Mouse (Mus musculus) MEL-GATA-1-ER (cell line): ENCODE data around the gene Prrg2.

Experiments
- DNase-seq: peaks from one replicate; pipeline ENCODE4 v3.0.0-alpha.2; 2012; ENCODE audit warnings: low read depth; ENCODE audit errors: extremely low read depth

The Prrg2 gene

DNA sequence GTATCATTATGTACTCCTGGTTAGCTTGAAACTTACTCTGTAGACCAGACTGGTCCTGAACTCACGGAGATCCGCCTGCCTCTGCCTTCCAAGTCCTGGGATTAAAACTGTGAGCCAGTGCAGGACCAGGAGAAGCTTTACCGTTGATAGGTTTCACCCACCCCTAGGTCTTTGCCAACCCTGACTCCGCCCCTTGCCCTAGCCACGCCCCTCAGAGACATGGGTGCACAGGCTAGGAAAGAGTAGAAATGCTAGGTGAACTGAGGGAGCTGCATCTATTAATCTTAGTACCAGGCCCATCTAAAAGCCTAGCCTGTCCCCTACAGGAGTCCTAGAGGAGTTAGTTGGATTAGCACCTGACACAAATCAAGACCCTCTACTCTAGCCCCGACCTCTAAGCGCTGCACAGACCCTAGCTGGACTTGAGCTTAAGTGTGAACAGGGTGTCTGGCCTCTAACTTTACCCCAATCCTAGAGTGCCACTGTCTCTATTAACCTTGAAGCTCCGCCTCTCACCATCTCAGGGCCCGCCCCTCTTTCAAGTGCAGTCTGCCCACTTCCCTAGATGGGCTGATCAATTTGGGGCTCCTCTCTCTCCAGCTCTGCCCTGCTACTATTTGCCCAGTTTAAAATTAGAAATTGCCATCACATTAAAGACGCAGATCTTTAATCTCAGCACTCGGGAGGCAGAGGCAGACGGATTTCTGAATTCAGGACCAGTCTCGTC lies 27.9 kb upstream of the Prrg2 start:
- peak; percentile 44 for DNase-seq

DNA sequence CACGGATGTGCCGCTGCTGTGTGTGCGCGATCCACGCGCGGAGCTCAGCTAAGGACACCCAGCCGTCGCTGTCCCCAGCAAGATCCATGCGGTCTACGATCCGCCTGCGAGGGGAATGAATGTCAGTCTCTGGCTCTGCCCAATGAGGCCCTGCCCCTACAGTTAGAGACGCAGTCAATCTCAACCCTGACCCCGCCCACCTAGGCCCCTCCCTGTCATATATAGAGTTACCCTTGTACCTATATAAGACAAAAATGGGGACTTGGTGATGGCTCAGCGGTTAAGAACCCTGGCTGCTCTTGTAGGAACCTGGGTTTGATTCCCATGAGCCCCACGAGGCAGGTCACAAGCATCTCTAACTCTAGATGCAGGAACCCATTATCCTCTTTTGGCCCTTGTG lies 26.1 kb upstream of the Prrg2 start:
- DNase-seq = no peak

DNA sequence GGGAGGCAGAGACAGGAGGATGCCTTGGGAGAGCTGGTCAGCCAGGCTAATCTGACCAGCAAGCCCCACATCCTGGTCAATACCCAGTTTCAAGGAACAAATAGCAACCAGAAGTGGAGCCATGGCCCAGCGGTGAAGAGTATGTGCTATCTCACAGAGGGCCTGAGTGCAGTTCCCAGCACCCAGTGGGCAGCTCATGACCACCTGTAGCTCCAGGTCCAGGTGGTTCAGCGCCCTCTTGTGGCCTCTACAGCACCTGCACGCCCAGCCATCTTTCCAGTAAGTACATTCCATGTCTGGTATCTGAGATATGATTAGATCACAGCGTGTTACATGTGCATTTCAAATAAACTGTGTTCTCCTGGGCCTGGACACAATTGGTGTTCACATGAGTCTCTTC lies 23.6 kb upstream of the Prrg2 start:
- DNase-seq = no peak

DNA sequence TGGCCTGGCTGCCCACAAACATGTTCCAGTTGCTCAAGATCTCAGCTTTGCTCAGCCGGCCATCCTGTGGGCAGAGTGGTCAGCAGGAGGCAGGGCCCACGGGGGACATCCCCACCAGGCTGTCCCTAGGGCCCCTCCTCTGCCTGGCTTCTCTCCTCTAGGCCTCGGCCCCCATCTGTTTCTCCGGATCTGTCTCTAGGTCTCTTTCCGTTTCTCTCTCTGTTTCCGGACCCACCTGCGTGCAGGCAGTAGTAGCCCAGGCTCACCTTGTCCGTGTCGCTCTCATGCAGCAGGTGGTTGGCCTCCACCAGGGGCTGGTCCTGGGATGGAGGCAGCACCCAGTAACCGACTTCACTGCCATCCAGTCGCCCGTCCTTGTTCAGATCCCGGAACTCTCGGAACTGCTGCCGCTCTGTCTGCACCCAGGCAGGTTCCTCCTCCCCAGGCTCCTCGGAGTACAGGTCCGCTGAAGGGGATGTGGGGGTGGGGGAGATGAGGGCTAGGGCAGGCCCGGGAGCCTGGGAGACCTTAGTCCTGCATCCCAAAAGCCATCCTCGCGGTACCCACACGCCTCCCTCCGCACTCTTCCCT lies 20.9 kb upstream of the Prrg2 start:
- no peak for DNase-seq

DNA sequence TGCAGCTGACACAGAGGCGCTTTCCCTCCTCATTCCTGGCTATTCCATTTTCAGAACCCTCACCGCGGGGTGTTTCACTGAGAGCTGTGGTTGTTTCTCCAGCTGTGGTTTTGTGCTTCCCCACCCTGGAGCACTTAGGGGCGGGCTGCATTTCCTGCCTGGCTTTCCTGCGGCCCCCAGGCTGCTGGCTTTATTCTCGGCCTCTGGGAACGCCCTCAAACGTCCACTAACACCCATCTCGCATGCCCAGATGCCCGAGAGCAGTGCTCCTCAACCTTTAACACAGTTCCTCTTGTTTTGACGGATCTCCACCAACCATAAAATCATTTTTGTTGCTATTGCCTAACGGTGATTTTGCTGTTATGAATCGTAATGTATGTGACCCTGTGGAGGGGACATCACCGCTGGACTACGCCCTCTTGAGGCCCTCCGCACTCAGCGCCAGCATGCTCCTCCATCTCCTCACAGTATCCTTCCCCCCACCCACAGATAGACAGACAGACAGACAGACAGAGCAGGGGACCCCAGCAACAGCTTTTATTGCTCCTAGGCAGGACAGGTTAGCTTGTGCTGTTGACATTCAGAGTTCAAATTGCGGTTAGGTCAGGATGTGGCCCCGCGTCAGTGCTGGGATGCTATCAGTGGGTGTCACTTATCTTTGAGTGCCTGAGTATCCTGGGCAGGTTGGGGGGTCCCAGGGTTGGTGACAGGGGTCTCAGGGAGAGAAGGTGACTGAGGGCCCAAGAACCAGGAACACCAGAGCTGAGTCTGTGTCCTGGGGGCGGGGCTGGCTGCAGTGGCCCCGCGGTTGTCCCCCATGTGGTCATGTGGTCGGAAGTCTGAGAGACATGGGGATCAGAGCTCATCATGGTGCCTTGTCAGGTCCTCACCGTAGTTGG lies 20.2 kb upstream of the Prrg2 start:
- no peak for DNase-seq

DNA sequence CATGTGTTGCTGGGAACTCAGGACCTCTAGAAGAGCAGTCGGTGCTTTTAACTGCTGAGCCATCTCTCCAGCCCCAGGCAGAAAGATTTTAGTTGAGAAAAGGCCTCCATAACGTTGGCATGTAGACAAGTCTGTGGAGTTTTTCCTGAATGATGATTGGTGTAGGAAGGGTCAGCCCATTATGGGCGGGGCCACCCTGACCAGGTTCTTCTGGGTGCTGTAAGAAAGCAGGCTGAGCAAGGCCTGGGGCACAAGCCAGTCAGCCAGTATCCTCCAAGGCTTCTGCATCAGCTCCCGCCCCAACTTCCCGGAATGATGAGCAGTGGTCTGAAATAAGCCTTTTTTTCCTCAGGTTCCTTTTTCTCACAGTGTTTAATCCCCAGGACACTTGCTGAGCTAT lies 18.5 kb upstream of the Prrg2 start:
- DNase-seq = no peak

DNA sequence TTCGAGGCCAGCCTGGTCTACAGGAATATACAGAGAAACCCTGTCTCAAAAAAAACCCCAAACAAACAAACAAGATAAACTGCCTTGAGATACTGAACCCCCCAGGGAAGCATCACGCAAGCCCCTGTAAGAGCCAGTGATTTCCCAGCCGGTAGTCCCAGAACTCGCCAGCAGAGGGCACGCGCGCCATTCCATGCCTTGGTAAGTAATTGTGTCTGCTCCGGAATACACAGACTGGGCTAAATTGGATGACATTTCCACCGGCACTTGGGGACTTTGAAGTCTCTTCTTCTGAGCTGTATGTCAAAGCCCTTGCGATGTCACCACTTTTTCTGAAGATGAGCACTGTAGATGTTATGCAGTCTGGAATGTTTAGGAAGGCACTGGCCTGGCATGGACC lies 17.4 kb upstream of the Prrg2 start:
- peak; percentile 48 for DNase-seq

DNA sequence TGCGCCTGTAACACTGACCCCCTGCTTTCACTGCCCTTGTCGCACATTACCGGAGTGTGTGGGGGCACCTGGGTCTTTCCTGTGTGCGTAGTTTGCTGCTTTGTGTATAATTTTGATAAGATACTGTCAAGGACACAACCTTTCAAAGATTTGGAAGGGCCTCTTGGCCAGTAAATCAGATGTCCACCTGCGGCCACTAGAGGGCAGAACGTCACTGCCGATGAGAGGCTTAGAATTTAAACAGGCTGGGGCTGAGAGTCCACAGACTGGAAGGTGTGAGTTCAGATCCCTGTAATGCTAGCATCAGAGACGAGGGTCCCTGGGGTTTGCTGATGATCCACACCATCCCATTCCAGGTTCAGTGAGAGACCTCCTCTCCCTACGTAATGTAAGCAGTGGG lies 16.0 kb upstream of the Prrg2 start:
- peak; percentile 41 for DNase-seq

DNA sequence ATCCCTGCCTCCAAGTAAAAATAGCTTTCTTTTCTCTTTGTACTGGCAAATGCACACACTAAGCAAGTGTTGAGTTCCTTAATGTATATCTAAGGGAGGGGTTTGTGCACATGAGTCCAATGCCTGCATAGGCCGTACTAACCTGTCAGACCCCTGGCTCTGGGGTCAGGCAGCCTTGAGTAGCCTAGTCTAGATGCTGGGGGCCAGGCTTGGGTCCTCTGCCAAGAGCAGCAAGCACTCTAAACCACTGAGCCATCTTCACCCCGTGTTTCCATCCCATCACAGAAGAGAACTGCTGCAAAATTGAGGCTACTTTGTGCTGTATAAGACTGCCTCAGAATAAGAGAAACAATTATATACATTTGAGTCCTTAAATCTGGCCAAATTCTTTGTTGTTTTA lies 15.4 kb upstream of the Prrg2 start:
- no peak for DNase-seq

DNA sequence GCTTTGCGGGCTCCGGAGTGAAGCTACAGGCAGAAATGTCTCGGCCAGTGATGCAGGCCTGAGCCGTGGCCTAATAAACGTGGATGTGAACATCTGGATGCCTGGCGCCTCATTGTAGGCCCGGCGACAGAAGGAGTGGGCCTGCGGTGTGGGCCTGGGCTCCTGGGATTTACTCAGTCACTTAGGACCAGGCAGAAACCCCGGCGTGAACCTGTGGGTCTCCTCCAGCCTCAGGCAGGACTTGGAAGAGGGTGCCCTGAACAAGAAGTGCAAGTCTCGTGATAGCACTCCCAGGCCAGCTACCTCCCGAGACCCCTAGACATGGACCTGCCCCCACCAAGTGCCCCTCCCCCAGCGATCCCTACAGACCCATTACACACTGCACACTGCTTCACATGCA lies 14.8 kb upstream of the Prrg2 start:
- DNase-seq = no peak

DNA sequence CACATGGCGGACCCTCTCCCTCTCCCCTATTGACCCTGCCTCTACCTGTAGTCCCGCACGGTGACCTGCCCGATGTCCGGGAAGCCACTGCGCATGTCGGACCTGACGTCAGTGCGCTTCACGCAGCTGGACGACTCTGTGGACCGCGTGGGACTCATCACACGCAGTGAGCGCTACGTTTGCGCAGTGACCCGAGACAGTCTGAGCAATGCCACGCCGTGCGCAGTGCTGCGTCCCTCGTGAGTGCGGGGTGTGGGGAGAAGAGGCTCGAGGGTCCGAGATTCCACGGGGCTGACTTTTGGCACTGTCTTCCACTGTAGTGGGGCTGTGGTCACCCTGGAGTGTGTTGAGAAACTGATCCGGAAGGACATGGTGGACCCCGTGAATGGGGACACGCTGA lies 14.0 kb upstream of the Prrg2 start:
- no peak for DNase-seq

DNA sequence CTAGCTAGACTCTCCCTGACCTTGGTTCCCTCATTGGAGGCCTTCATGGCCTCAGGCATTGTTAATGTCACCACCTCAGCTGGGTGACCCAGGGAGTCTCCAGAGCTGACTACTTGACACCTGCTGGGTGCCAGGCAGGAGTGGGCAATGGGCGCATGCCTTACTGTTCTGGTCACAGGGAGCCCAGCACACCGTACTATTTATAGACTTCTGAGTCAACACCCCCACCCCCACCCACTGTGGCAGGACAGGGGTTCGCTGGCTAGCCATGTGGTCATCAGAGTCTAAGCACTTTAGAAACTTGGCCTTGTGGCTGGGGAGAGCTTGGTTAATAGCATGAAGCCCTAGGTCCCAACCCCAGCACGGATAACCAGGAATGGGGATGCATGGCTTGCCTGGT lies 12.9 kb upstream of the Prrg2 start:
- DNase-seq = no peak

DNA sequence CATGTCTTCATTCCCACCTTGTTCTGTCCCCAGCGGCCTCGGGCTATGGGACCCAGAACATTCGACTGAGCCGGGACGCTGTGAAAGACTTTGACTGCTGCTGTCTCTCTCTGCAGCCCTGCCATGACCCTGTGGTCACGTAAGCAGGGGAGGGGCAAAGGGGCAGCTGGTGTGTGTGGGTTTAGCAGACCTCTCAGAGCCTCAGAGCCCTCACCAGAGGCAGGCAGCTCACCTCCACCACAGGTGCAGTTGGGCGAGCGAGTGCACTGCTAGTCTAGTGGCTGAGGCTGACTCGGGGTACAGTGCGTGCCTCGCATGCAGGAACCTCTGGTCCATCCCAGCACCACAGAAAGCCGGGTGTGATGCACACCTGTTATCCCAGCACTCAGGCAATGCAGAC lies 11.5 kb upstream of the Prrg2 start:
- no peak for DNase-seq

DNA sequence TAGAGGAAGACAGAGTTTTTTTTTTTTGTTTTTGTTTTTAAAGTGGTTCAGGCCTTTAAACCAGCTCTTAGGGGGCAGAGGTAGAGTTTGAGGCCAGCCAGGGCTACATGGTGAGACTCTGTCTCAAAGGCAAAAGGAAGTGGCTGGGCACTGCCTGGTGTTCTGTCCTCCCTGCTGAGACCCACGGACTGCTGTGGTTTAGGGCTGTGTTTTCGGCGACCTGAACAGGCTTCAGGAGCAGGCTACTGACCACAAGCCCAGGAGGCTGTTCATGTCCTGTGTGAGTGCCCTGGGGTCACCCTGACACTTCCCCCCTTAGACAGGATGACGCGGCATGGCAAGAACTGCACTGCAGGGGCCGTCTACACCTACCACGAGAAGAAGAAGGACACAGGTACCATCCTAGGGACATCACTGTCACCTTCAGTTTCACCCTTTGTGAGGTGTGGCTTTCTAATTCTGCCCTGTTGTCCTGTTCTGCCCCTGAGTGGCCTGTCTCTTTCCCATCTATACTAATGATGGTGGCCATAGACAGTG lies 10.8 kb upstream of the Prrg2 start:
- no peak for DNase-seq

DNA sequence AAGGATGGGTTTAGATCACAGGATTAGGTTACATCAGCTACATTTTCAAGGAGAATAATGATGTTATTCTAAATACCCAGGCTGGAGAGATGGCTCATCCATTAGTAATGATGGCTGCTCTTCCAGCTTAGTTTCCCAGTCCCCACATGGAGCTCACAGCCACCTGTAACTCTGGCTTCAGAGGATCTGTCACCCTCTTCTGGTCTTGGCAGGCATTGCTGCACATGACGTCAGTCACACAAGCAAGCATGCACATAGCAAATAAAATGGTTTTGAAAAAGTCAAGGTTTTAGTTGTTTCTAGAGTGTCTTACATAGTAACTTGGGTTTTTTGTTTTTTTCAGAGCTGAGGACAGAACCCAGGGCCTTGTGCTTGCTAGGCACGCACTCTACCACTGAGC lies 9.8 kb upstream of the Prrg2 start:
- DNase-seq = peak; percentile 36

DNA sequence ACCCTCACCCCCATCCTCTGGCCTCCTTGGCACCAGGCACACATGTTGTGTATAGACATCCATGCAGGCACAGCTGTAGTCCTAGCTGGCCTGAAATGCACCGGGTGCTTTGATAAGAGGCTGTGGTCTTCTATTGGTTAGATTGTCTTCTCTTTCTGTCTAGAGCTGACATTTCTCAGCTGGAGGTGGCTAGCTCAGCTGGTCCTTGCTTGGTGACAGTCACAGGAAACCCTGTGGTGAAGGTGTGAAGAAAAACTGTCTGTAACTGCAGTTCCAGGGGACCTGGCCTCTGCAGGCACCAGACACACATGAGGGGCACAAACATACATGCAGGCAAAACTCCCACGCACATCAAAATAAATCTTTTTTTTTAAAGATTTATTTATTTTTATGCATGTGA lies 7.2 kb upstream of the Prrg2 start:
- no peak for DNase-seq

DNA sequence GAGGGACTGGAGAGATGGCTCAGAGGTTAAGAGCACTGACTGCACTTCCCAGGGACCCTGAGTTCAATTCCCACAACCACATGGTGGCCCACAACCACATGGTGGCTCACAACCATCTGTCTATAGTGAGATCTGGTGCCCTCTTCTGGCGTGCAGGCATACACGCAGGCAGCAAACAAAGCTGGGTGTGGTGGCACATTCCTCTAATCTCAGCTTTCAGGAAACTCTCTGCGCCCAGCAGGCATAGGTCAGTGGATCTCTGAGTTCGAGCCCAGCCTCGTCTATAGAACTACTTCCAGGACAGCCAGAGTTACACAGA lies 5.5 kb upstream of the Prrg2 start:
- peak; percentile 71 for DNase-seq

DNA sequence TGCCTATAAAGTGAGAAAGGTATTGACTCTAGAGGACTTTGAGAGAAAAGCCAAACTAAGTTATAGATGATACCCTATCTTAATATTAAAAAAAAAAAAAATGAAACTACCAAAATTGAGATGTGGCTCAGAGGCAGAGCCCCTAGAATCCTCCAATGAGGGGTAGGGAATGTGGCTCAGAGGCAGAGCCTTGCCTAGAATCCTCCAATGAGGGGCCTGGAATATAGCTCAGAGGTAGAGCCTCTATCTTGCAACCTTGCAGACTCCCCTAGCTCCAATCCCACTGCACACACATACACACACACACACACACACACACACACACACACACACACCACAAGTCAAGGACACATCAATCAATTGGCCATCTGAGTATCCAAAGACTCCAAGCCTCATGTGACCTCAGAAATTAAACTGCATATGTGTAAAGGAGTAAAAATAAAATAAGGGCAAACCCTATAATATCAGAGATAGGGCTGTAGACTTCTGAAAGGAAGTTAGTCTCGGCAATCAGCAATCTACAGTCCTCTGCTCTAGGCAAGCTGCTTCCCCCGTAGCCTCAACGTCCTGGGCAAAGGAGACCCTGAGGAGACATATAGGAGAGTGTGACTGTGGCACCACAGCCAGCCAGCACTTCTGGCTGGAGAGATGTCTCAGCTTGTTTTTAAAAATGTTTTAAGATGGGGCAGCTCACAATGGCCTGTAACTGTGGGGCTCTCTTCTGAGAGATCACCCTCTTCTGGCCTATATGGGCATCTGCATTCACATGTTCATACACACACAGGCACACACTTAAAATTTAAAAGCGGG lies 4.9 kb upstream of the Prrg2 start:
- peak; percentile 69 for DNase-seq

DNA sequence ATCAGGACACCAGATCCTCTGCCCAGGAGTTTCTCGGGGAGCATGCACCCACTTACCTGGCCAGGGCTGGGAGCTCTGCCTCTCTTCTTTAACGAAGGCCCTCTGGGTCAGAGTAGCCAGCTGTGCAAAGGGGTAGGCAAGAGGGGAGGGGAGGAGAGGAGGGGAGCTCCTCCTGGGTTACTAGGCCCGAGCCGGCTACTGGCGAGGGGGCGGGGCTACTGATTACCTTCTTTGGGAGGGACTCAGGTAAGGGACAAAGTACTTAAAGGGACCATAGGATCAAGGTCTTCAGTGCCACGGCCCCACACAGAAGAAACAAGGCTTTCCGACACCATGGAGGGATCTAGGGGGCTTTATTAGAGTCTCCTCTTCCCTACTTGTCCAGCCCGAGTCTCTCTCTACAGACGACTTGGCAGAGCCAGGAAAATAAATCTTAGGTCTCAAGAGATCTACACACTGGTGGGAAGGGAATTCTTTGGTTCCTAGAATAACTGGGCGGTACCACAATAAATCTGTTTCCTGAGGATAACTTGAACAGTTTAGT lies 873 bp downstream of the Prrg2 start:
- no peak for DNase-seq

DNA sequence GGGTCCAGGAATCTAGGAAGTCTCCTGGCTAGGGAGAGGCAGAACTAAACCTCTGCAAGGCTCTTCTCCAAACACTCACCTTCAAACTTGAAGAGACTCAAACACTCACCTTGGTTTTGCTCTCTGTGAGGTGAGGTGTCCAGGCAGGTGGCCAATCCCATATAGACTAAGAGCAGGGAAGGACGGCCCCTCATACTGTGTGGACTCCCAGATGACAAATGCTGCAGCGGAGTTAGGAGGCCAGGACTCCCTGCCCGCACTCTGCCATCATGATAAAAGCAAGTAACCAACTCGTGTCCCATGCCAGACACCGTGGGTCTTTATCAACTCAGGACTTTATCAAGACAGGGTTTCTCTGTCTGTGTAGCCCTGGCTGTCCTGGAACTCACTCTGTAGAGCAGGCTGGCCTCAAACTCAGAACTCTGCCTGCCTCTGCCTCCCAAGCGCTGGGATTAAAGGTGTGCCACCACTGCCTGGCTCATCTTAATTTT lies 1.8 kb downstream of the Prrg2 start:
- no peak for DNase-seq
